Mouse (Mus musculus): ENCODE results near the gene Ppm1d. TPM values are rescaled to one million over a fixed set of nuclear protein-coding genes. Genes with fewer than 3 reads are reported as not detected.

The Ppm1d gene
- polyA plus RNA-seq, 1 experiment, result 12.8 TPM

DNA sequence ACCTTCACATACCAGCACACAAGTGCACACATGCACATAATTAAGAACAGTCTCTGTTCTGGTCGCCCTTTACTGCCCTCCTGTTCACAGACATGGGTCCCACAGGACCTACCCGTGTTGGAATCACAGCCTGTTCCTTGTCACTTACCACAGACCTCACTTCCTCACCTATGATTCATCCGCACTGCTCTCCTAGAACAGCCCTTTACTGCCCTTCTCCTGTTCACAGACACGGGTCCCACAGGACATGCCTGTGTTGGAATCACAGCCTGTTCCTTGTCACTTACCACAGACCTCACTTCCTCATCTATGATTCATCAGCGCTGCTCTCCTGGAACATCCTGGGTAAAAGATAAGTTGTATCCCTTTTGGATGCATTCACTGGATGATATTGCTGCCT is 33.4 kb upstream of the Ppm1d start:
- 55% methylated on average over 5 of the region's 5 CpGs for WGBS
- Histone ChIP-seq H3K36me3 (ENCODE audit: control insufficient read depth, insufficient read depth, low read length) (no peaks in the 10 kb centered on the region), H3K4me3 (ENCODE audit: control insufficient read depth, insufficient read depth, low read length) (no peak overlapping the region)

DNA sequence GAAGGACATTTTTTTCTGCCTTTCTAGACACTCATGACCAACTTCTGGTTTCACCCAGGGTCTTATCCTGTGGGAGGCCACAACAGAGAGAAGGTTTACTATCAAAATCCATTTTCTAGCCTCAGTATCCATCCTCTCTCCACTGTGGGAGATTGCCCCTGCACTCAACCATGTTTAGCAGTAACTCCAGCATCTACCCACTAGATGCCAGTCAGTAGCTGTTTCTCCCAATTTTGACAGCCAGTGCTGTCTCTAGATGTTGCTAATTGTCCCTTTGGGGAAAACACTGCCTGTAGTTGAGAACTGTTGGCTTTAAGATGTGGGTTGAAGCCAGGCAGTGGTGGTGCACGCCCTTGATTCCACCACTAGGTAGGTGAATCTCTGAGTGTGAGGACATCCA is 32.9 kb upstream of the Ppm1d start:
- Histone ChIP-seq H3K27ac (ENCODE audit: control insufficient read depth, insufficient read depth, low read length) (no peak overlapping the region), H3K36me3 (ENCODE audit: control insufficient read depth, insufficient read depth, low read length) (no peaks in the 10 kb centered on the region), H3K4me1 (replicated peaks; ENCODE audit: control insufficient read depth, insufficient read depth, low read length) (no peaks in the 10 kb centered on the region), H3K27me3 (ENCODE audit: control insufficient read depth, insufficient read depth, low read length) (no peaks in the 10 kb centered on the region), H3K4me3 (ENCODE audit: control insufficient read depth, insufficient read depth, low read length) (no peak overlapping the region)
- WGBS, result 57% methylated on average over 1 of the region's 1 CpGs
- DNase-seq, result no peak
- TF ChIP-seq POLR2A (IDR thresholded peaks at IDR 0.05; ENCODE audit: control insufficient read depth, extremely low read depth, insufficient read depth, low read length, poor library complexity) (no peak), CTCF (IDR thresholded peaks at IDR 0.05; ENCODE audit: borderline replicate concordance, control insufficient read depth, extremely low read depth, insufficient read depth, low read length, poor library complexity) (no peak)

More for the DNA sequence above, 33.4 kb upstream of the Ppm1d start:
- TF ChIP-seq POLR2A (IDR thresholded peaks at IDR 0.05; ENCODE audit: control insufficient read depth, extremely low read depth, insufficient read depth, low read length, poor library complexity), result no peak
- no peak for TF ChIP-seq CTCF (IDR thresholded peaks at IDR 0.05; ENCODE audit: borderline replicate concordance, control insufficient read depth, extremely low read depth, insufficient read depth, low read length, poor library complexity)
- H3K4me1 ChIP-seq (replicated peaks; ENCODE audit: control insufficient read depth, insufficient read depth, low read length), result no peaks in the 10 kb centered on the region
- H3K27me3 ChIP-seq (ENCODE audit: control insufficient read depth, insufficient read depth, low read length), result no peaks in the 10 kb centered on the region
- no peak for DNase-seq
- H3K27ac ChIP-seq (ENCODE audit: control insufficient read depth, insufficient read depth, low read length), result no peak overlapping the region

DNA sequence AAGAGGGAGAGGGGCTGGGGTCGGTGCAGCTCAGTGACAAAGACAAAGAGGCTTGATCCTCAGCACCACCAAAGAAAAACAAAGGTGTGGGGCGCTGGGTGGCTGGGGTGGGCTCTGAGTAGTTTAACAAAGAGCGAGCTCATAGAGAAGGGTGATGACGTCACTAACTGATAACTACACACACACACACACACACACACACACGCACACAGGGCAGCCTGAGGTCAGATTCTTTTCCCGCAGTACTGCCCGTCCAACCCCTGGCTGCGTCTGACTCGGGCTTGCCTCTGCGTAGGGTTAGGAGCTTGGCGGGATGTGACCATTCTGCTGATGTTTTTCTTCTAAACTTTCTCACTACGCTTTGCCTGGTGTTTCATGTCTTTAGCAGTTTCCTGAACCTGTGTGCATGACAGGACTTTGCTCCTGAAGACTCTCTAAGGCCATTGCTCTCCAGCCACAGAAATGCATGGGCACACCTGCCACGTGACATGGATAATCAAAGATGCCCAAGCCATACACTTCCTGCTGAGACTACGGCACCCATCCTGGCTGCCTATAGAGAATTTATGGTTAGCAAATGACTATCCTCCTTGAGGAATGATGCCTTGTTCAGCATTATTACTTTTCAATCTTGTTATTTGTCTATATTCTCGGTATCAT is 29.7 kb upstream of the Ppm1d start:
- 82% methylated on average over 15 of the region's 15 CpGs for WGBS
- TF ChIP-seq CTCF (IDR thresholded peaks at IDR 0.05; ENCODE audit: borderline replicate concordance, control insufficient read depth, extremely low read depth, insufficient read depth, low read length, poor library complexity) (no peak), POLR2A (IDR thresholded peaks at IDR 0.05; ENCODE audit: control insufficient read depth, extremely low read depth, insufficient read depth, low read length, poor library complexity) (no peak)
- Histone ChIP-seq H3K27ac (ENCODE audit: control insufficient read depth, insufficient read depth, low read length) (no peak overlapping the region), H3K36me3 (ENCODE audit: control insufficient read depth, insufficient read depth, low read length) (no peaks in the 10 kb centered on the region), H3K4me1 (replicated peaks; ENCODE audit: control insufficient read depth, insufficient read depth, low read length) (no peaks in the 10 kb centered on the region), H3K27me3 (ENCODE audit: control insufficient read depth, insufficient read depth, low read length) (no peaks in the 10 kb centered on the region), H3K4me3 (ENCODE audit: control insufficient read depth, insufficient read depth, low read length) (no peak overlapping the region)
- DNase-seq, result no peak

GRCm38 (mm10) chr11:85297953-85298352 is 13.1 kb upstream of the Ppm1d start:
- Histone ChIP-seq H3K4me1 (replicated peaks; ENCODE audit: control insufficient read depth, insufficient read depth, low read length) (0 out of 2 replicates have a peak, but pooled peaks cover 2% of the 10 kb centered on the region), H3K36me3 (ENCODE audit: control insufficient read depth, insufficient read depth, low read length) (no peaks in the 10 kb centered on the region), H3K4me3 (ENCODE audit: control insufficient read depth, insufficient read depth, low read length) (no peak overlapping the region), H3K27me3 (ENCODE audit: control insufficient read depth, insufficient read depth, low read length) (no peaks in the 10 kb centered on the region), H3K27ac (ENCODE audit: control insufficient read depth, insufficient read depth, low read length) (no peak overlapping the region)
- no peak for TF ChIP-seq CTCF (IDR thresholded peaks at IDR 0.05; ENCODE audit: borderline replicate concordance, control insufficient read depth, extremely low read depth, insufficient read depth, low read length, poor library complexity)
- no peak for DNase-seq
- WGBS, result 90% methylated on average over 13 of the region's 13 CpGs

DNA sequence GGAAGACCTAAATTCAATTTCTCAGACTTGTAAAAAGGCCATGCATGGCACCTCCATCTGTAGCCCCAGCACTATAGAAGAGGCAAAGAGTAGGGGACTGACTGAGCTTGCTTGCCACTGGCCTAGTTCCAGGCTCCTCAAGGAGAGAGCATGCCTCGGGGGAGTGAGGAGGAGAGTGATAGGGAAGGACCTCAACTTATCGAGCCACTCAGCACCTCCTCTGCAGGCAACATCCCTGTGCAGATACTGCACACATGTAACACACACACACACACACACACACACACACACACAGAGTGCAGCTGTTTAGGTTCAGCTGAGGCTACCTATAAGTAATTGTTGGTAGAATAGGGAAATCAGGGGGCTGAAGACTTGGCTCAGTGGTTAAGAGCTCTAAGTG is 11.2 kb upstream of the Ppm1d start:
- 0 out of 2 replicates have a peak, but pooled peaks cover 2% of the 10 kb centered on the region for H3K4me1 ChIP-seq (replicated peaks; ENCODE audit: control insufficient read depth, insufficient read depth, low read length)
- WGBS, result 92% methylated on average over 2 of the region's 2 CpGs
- DNase-seq, result no peak
- H3K36me3 ChIP-seq (ENCODE audit: control insufficient read depth, insufficient read depth, low read length), result no peaks in the 10 kb centered on the region
- TF ChIP-seq POLR2A (IDR thresholded peaks at IDR 0.05; ENCODE audit: control insufficient read depth, extremely low read depth, insufficient read depth, low read length, poor library complexity) (no peak), CTCF (IDR thresholded peaks at IDR 0.05; ENCODE audit: borderline replicate concordance, control insufficient read depth, extremely low read depth, insufficient read depth, low read length, poor library complexity) (no peak)
- H3K27me3 ChIP-seq (ENCODE audit: control insufficient read depth, insufficient read depth, low read length), result no peaks in the 10 kb centered on the region
- H3K27ac ChIP-seq (ENCODE audit: control insufficient read depth, insufficient read depth, low read length), result no peak overlapping the region
- no peak overlapping the region for H3K4me3 ChIP-seq (ENCODE audit: control insufficient read depth, insufficient read depth, low read length)

- TF ChIP-seq POLR2A (IDR thresholded peaks at IDR 0.05; ENCODE audit: control insufficient read depth, extremely low read depth, insufficient read depth, low read length, poor library complexity) (no peak), CTCF (IDR thresholded peaks at IDR 0.05; ENCODE audit: borderline replicate concordance, control insufficient read depth, extremely low read depth, insufficient read depth, low read length, poor library complexity) (no peak)
- no peaks in the 10 kb centered on the region for H3K36me3 ChIP-seq (ENCODE audit: control insufficient read depth, insufficient read depth, low read length)
- no peak for DNase-seq
- no peaks in the 10 kb centered on the region for H3K27me3 ChIP-seq (ENCODE audit: control insufficient read depth, insufficient read depth, low read length)
- H3K4me1 ChIP-seq (replicated peaks; ENCODE audit: control insufficient read depth, insufficient read depth, low read length), result 0 out of 2 replicates have a peak, but pooled peaks cover 2% of the 10 kb centered on the region
- no peak overlapping the region for H3K27ac ChIP-seq (ENCODE audit: control insufficient read depth, insufficient read depth, low read length)
- H3K4me3 ChIP-seq (ENCODE audit: control insufficient read depth, insufficient read depth, low read length), result no peak overlapping the region
- 94% methylated on average over 3 of the region's 3 CpGs for WGBS
These were observed 9.9 kb upstream of the Ppm1d start for GRCm38 (mm10) chr11:85301161-85301560.

- Histone ChIP-seq H3K27ac (ENCODE audit: control insufficient read depth, insufficient read depth, low read length) (no peak overlapping the region), H3K4me1 (replicated peaks; ENCODE audit: control insufficient read depth, insufficient read depth, low read length) (0 out of 2 replicates have a peak, but pooled peaks cover 2% of the 10 kb centered on the region), H3K36me3 (ENCODE audit: control insufficient read depth, insufficient read depth, low read length) (no peaks in the 10 kb centered on the region), H3K27me3 (ENCODE audit: control insufficient read depth, insufficient read depth, low read length) (no peaks in the 10 kb centered on the region), H3K4me3 (ENCODE audit: control insufficient read depth, insufficient read depth, low read length) (no peak overlapping the region)
- no peak for DNase-seq
- TF ChIP-seq CTCF (IDR thresholded peaks at IDR 0.05; ENCODE audit: borderline replicate concordance, control insufficient read depth, extremely low read depth, insufficient read depth, low read length, poor library complexity), result no peak
- no peak for TF ChIP-seq POLR2A (IDR thresholded peaks at IDR 0.05; ENCODE audit: control insufficient read depth, extremely low read depth, insufficient read depth, low read length, poor library complexity)
- 57% methylated on average over 2 of the region's 2 CpGs for WGBS
These were observed 9.2 kb upstream of the Ppm1d start for GRCm38 (mm10) chr11:85301836-85302235.

All from thymus, adult 2 months (tissue).